Comparison of ENCODE assay signal across 17 mouse cellular contexts in the genomic region with DNA sequence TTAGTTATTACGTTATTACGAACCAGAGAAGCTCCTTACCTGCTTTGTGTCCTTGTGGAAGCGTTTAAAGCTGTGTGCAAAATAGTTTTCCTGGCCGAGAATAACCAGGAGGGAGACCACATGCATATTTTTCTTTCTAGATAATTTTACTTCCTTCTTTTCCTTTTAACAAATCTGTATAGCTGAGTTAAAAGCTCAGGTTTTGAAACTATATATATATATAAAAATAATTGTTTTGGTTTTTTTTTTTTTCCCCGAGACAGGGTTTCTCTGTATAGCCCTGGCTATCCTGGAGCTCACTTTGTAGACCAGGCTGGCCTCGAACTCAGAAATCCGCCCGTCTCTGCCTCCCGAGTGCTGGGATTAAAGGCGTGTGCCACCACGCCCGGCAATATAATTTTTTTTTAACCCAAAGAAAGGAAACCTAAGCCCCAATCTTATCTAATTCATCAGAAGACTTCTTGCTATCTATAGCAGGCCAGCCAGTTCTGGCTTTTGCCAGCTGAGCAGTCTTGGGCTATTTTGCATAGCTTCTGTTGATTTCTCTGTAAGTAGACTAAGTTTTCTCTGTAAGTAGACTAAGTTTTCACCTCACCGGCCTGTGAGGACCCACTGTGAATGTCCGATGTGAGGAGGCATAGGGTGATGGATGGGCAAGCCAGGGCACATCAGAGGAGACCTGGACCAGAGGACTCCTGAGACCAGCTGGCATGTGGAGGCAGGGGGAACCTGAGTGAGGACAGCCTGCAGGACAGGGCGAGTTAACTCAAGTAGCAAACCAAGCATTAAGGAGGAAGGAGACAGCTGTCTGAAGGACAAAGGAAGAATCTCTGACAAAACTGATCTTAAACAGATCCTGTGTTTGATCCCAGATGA.
DNase-seq lines count a peak whose midpoint lies in the region; ATAC-seq and TF ChIP-seq lines count a peak whose summit lies in the region.
"Had no signal": no experiment of that assay in that cellular context is flagged by ENCODE, and none has a peak within 500 bp of the region (broad histone marks: within the 10 kb centered on the region; RNA-seq: fewer than 3 reads in every experiment).

No protein-coding gene starts in this region.

- 76% methylated on average over 15 of the region's 15 CpGs for WGBS in heart, embryonic 10.5 days
- 61% methylated on average over 15 of the region's 15 CpGs for WGBS in liver, postnatal 0 days (ENCODE audit: insufficient replicate concordance)

- no peak for ATAC-seq in liver, postnatal 0 days
- ATAC-seq: hindbrain, embryonic 16.5 days had no signal

- H3K9ac ChIP-seq in MEL (ENCODE audit: control insufficient read depth, low read depth, low read length, poor library complexity, severe bottlenecking), result no peak overlapping the region
- no peak overlapping the region for H3K9ac ChIP-seq in liver, postnatal 0 days (replicated peaks)
- H3K9ac ChIP-seq: forebrain, embryonic 12.5 days; lung, embryonic 15.5 days had no signal

- 0 out of 2 replicates have a peak, but pooled peaks cover 4% of the 10 kb centered on the region for H3K27me3 ChIP-seq in heart, embryonic 10.5 days (ENCODE audit: insufficient read depth, poor library complexity, severe bottlenecking)
- H3K27me3 ChIP-seq in MEL (ENCODE audit: control insufficient read depth in 1 of 2, insufficient read depth in 2 of 2, low read length in 2 of 2), result no peaks in the 10 kb centered on the region
- no peaks in the 10 kb centered on the region for H3K27me3 ChIP-seq in liver, postnatal 0 days (ENCODE audit: insufficient read depth, low read length)
- H3K27me3 ChIP-seq: lung, embryonic 15.5 days had no signal

- peak; percentile 48 to 57; a peak in 2 of 4 replicates for TF ChIP-seq EP300 in MEL (IDR thresholded peaks at IDR 0.05; ENCODE audit: low read depth in 1 of 2, low read length in 2 of 2)
- 0 out of 2 replicates have a peak, but pooled peaks have one; percentile 34 for TF ChIP-seq EP300 in liver, postnatal 0 days (IDR thresholded peaks at IDR 0.05; ENCODE audit: low read depth)

- no peak for TF ChIP-seq POLR2A in MEL (IDR thresholded peaks at IDR 0.05; ENCODE audit: control insufficient read depth in 1 of 2, insufficient read depth in 1 of 2, low read depth in 1 of 2, low read length in 2 of 2, poor library complexity in 1 of 2)

- no peaks in the 10 kb centered on the region for H3K36me3 ChIP-seq in heart, embryonic 10.5 days
- peaks cover 0 to 43% of the 10 kb centered on the region in 2 experiments; a peak in 2 of 4 replicates for H3K36me3 ChIP-seq in MEL (ENCODE audit: control insufficient read depth in 1 of 2, insufficient read depth in 2 of 2, low read length in 2 of 2)
- H3K36me3 ChIP-seq in liver, postnatal 0 days (replicated peaks; ENCODE audit: insufficient read depth, low read length), result no peaks in the 10 kb centered on the region
- H3K36me3 ChIP-seq: forebrain, embryonic 12.5 days; lung, embryonic 15.5 days had no signal

- peaks cover 35% of the 10 kb centered on the region for H3K4me1 ChIP-seq in heart, embryonic 10.5 days
- peaks cover 3 to 39% of the 10 kb centered on the region in 2 experiments for H3K4me1 ChIP-seq in MEL (ENCODE audit: control insufficient read depth in 1 of 2, insufficient read depth in 2 of 2, low read length in 2 of 2)
- H3K4me1 ChIP-seq in liver, postnatal 0 days (ENCODE audit: insufficient read depth), result peaks cover 22% of the 10 kb centered on the region

- TF ChIP-seq CTCF in MEL (IDR thresholded peaks at IDR 0.05 in 2 of 3, conservative IDR thresholded peaks at IDR 0.05 in 1 of 3; ENCODE audit: control insufficient read depth in 1 of 3, insufficient read depth in 1 of 3, low read depth in 2 of 3, low read length in 3 of 3, poor library complexity in 1 of 3, severe bottlenecking in 1 of 3), result no peak
- TF ChIP-seq CTCF in liver, postnatal 0 days (IDR thresholded peaks at IDR 0.05; ENCODE audit: low read depth), result no peak

- H3K27ac ChIP-seq in heart, embryonic 10.5 days, result no peak overlapping the region
- no peak overlapping the region for H3K27ac ChIP-seq in MEL (ENCODE audit: control insufficient read depth, low read depth, low read length)
- no peak overlapping the region for H3K27ac ChIP-seq in liver, postnatal 0 days (ENCODE audit: low read depth)
- H3K27ac ChIP-seq: forebrain, embryonic 12.5 days; kidney, postnatal 0 days; lung, embryonic 15.5 days had no signal

- peak; percentile 75 for DNase-seq in heart, adult 11 months
- no peak for DNase-seq in heart, embryonic 10.5 days (ENCODE audit: low spot score)
- DNase-seq in A20 (ENCODE audit: low read depth, low spot score) (peak; percentile 78), MEL (ENCODE audit: low read depth, low spot score) (no peak)
- no peak for DNase-seq in liver, postnatal 0 days
- DNase-seq in adrenal gland, adult 2 months, result no peak
- no peak for DNase-seq in kidney, adult 9 months
- no peak for DNase-seq in kidney, adult 18-20 months
- DNase-seq: cerebellum, adult 8-10 months; heart, adult 18-20 months; heart, postnatal 4 days; midbrain, embryonic 14.5 days; thymus, postnatal 4 days had no signal

- H3K4me2 ChIP-seq in liver, postnatal 0 days (ENCODE audit: low read depth, low read length), result peak overlapping the region; percentile 66; the same call in 1 of the 2 replicates
- H3K4me2 ChIP-seq: forebrain, embryonic 12.5 days; lung, embryonic 15.5 days had no signal

- H3K9me3 ChIP-seq in heart, embryonic 10.5 days, result no peaks in the 10 kb centered on the region
- no peaks in the 10 kb centered on the region for H3K9me3 ChIP-seq in MEL (replicated peaks; ENCODE audit: insufficient read depth, low read length)
- no peaks in the 10 kb centered on the region for H3K9me3 ChIP-seq in liver, postnatal 0 days (ENCODE audit: low read length)
- H3K9me3 ChIP-seq: forebrain, embryonic 12.5 days; lung, embryonic 15.5 days had no signal

- H3K79me2 ChIP-seq in MEL (ENCODE audit: control insufficient read depth, insufficient read depth, low read length, poor library complexity), result no peaks in the 10 kb centered on the region

- TF ChIP-seq RAD21 in MEL (IDR thresholded peaks at IDR 0.05; ENCODE audit: low read depth, low read length), result no peak

- H3K4me3 ChIP-seq in heart, embryonic 10.5 days, result no peak overlapping the region
- H3K4me3 ChIP-seq in MEL (ENCODE audit: control insufficient read depth in 1 of 2, insufficient read depth in 1 of 2, low read depth in 2 of 2, low read length in 2 of 2), result no peak overlapping the region
- H3K4me3 ChIP-seq in liver, postnatal 0 days (ENCODE audit: low read depth, low read length), result no peak overlapping the region
- H3K4me3 ChIP-seq: forebrain, embryonic 12.5 days; lung, embryonic 15.5 days had no signal

TF ChIP-seq in MEL, 35 proteins besides CTCF, POLR2A, EP300 and RAD21:
- TF ChIP-seq E2F4 (IDR thresholded peaks at IDR 0.05; ENCODE audit: borderline replicate concordance, low read depth, low read length), result no peak
- TF ChIP-seq TAL1 (IDR thresholded peaks at IDR 0.05; ENCODE audit: low read length), result peak; percentile 15; the same call in 1 of the 2 replicates
- TF ChIP-seq ZMIZ1 (IDR thresholded peaks at IDR 0.05; ENCODE audit: low read depth, low read length), result no peak
- TF ChIP-seq ZNF384 (IDR thresholded peaks at IDR 0.05; ENCODE audit: low read depth, low read length), result peak; percentile 79
- TF ChIP-seq NRF1 (IDR thresholded peaks at IDR 0.05; ENCODE audit: insufficient read depth, low read depth, low read length, poor library complexity, severe bottlenecking), result no peak
- no peak for TF ChIP-seq MAX (IDR thresholded peaks at IDR 0.05; ENCODE audit: low read length)
- no peak for TF ChIP-seq MAFK (IDR thresholded peaks at IDR 0.05; ENCODE audit: borderline replicate concordance, low read depth, low read length)
- peak; percentile 86 for TF ChIP-seq RCOR1 (IDR thresholded peaks at IDR 0.05; ENCODE audit: low read depth, low read length)
- no peak for TF ChIP-seq MAZ (IDR thresholded peaks at IDR 0.05; ENCODE audit: low read depth, low read length)
- 0 out of 2 replicates have a peak, but pooled peaks have one; percentile 21 for TF ChIP-seq SIN3A (IDR thresholded peaks at IDR 0.05; ENCODE audit: low read length)
- no peak for TF ChIP-seq CHD2 (IDR thresholded peaks at IDR 0.05; ENCODE audit: low read length)
- no peak for TF ChIP-seq MYB (IDR thresholded peaks at IDR 0.05; ENCODE audit: low read depth, low read length)
- 0 out of 2 replicates have a peak, but pooled peaks have one; percentile 17 for TF ChIP-seq MEF2A (IDR thresholded peaks at IDR 0.05; ENCODE audit: extremely low read depth, insufficient replicate concordance, low read depth, low read length, poor library complexity, severe bottlenecking)
- peak; percentile 86 for TF ChIP-seq TCF12 (IDR thresholded peaks at IDR 0.05; ENCODE audit: low read depth, low read length)
- TF ChIP-seq ETS1 (IDR thresholded peaks at IDR 0.05; ENCODE audit: low read depth, low read length), result peak; percentile 90
- peak; percentile 78 for TF ChIP-seq GATA1 (IDR thresholded peaks at IDR 0.05; ENCODE audit: low read depth, low read length)

Comparison
In these comparisons a context has a peak if more than half of its experiments do, and no peak if none do; other contexts are left out.
1. DNase-seq: peak in heart, adult 11 months (single experiment) and A20 (single experiment); none in heart, embryonic 10.5 days (single experiment), MEL (single experiment), liver, postnatal 0 days (single experiment), adrenal gland, adult 2 months (single experiment), kidney, adult 9 months (single experiment) and kidney, adult 18-20 months (single experiment).